Mouse (Mus musculus) heart, adult 2 months (tissue): ENCODE measurements around the gene Hcrtr1.

Experiments
- CTCF ChIP-seq: fragments of 200-600 bp; IDR thresholded peaks from 2 replicates; pipeline ENCODE4 v1.8.1; 2022; ENCODE audit warnings: antibody characterized with exemption, mild to moderate bottlenecking, moderate library complexity
- EP300 ChIP-seq: fragments of 200-500 bp; IDR thresholded peaks from 2 replicates; pipeline ENCODE4 v1.6.1; 2011; ENCODE audit warnings: low read depth, low read length, control low read depth; ENCODE audit not compliant: insufficient read depth
- POLR2A ChIP-seq: fragments of 200-500 bp; IDR thresholded peaks from 2 replicates; pipeline ENCODE4 v1.6.1; 2011; ENCODE audit warnings: mild to moderate bottlenecking, low read depth, low read length, control low read depth; ENCODE audit not compliant: insufficient read depth

- no peak for TF ChIP-seq POLR2A
- TF ChIP-seq CTCF, result no peak
- TF ChIP-seq EP300, result no peak
Measured at GRCm38 (mm10) chr4:130120752-130121151, 18.4 kb downstream of the Hcrtr1 start.
